Mouse (Mus musculus) megakaryocyte-erythroid progenitor cell, adult 5-6 weeks (primary cell): ENCODE results near the gene Nup98. TPM values are rescaled to one million over a fixed set of nuclear protein-coding genes. Genes with fewer than 3 reads are reported as not detected.

ENCODE experiments used
- ATAC-seq: replicated peaks from 2 replicates; pipeline ENCODE4 v1.8.0; 2016; ENCODE audit warnings: mild to moderate bottlenecking, inconsistent platforms; ENCODE audit not compliant: severe bottlenecking, poor library complexity, low FRiP score, low TSS enrichment
- total RNA-seq, 2 experiments: library from RNA; stranded (forward) in 1 of 2; stranded (reverse) in 1 of 2; fragments of 200-1000, 215-1000 nt in 1 of 2; fragments of >200 nt in 1 of 2; fragmentation: Nextera tagmentation in 1 of 2; gene quantifications; 2 replicates each; pipeline ENCODE4 v1.2.3; 2014 to 2017

The Nup98 gene
- total RNA-seq, 2 experiments from 2014 or later: 59.9 to 73.6 TPM

GRCm38 (mm10) chr7:102084041-102084696 is 125.8 kb downstream of the Nup98 start:
- ATAC-seq: no peak

- ATAC-seq: no peak
Measured at GRCm38 (mm10) chr7:102082816-102083215, 127.2 kb downstream of the Nup98 start, which contains the start of gene Trpc2. TSS of gene Trpc2 (plus strand) at chr7:102083116.

DNA sequence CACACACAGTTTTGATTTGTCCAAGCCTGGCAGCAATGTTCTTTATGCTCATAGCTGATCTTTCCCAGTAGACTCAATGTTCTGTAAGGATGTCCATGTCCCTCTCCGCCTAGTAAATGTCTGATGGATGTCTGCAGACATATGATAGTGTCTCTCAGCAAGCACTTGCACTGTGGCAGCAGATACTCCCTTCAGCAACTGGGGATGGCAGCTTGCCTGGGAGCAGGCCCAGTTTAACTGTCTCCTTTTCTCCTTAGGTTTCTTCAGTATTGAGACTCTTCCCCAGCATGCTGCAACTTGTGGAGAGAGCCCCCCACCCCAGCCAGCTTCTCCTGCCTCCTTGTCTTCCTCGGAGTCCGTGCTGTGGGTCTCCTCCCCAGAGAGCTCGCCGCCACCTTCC is 128.2 kb downstream of the Nup98 start:
- no peak for ATAC-seq

GRCm38 (mm10) chr7:102080311-102080710 is 129.7 kb downstream of the Nup98 start:
- no peak for ATAC-seq

- no peak for ATAC-seq
Measured at GRCm38 (mm10) chr7:102078517-102078916, 131.5 kb downstream of the Nup98 start.

- peak; percentile 82 for ATAC-seq
Measured at GRCm38 (mm10) chr7:102076714-102077296, 133.2 kb downstream of the Nup98 start.

Other genes with a start within 250 kb of the Nup98 start
- gene Il18bp, start 191.5 kb downstream of the Nup98 start, total RNA-seq (2014; fragmentation: Nextera tagmentation): 4.7 and 9.2 TPM in 2 replicates
- gene Il18bp, start 191.5 kb downstream of the Nup98 start, total RNA-seq (2017): 1.1 and 2.7 TPM in 2 replicates
- gene Rnf121, start 144.7 kb downstream of the Nup98 start, total RNA-seq (2014; fragmentation: Nextera tagmentation): 12.5 and 12.6 TPM in 2 replicates
- 11.2 and 19.6 TPM in 2 replicates for gene Rnf121, start 144.7 kb downstream of the Nup98 start, total RNA-seq (2017)
- gene Xndc1, start 144.7 kb downstream of the Nup98 start, total RNA-seq (2014; fragmentation: Nextera tagmentation): 54.5 and 57.5 TPM in 2 replicates
- gene Xndc1, start 144.7 kb downstream of the Nup98 start, total RNA-seq (2017): 28.7 and 40.8 TPM in 2 replicates
- 0.48 and 1.3 TPM in 2 replicates for gene Xntrpc, start 144.5 kb downstream of the Nup98 start, total RNA-seq (2014; fragmentation: Nextera tagmentation)
- 0.08 TPM in 1 of 2 replicates, not detected in the other for gene Xntrpc, start 144.5 kb downstream of the Nup98 start, total RNA-seq (2017)
- gene Trpc2, start 127.1 kb downstream of the Nup98 start, total RNA-seq (2014; fragmentation: Nextera tagmentation): not detected in 2 replicates
- gene Trpc2, start 127.1 kb downstream of the Nup98 start, total RNA-seq (2017): 0.80 and 1.0 TPM in 2 replicates
- not detected in 2 replicates for gene Art1, start 108.4 kb downstream of the Nup98 start, total RNA-seq (2014; fragmentation: Nextera tagmentation)
- not detected in 2 replicates for gene Art1, start 108.4 kb downstream of the Nup98 start, total RNA-seq (2017)
- gene Art5, start 100.7 kb downstream of the Nup98 start, total RNA-seq (2014; fragmentation: Nextera tagmentation): 2.2 TPM in 1 of 2 replicates, not detected in the other
- not detected in 2 replicates for gene Art5, start 100.7 kb downstream of the Nup98 start, total RNA-seq (2017)
- not detected in 2 replicates for gene Chrna10, start 93.3 kb downstream of the Nup98 start, total RNA-seq (2014; fragmentation: Nextera tagmentation)
- gene Chrna10, start 93.3 kb downstream of the Nup98 start, total RNA-seq (2017): not detected in 2 replicates
- 40.0 and 41.2 TPM in 2 replicates for gene Pgap2, start within 50 bp of the Nup98 start, total RNA-seq (2014; fragmentation: Nextera tagmentation)
- gene Pgap2, start within 50 bp of the Nup98 start, total RNA-seq (2017): 17.5 and 21.8 TPM in 2 replicates
- 145 and 157 TPM in 2 replicates for gene Rhog, start 45.9 kb upstream of the Nup98 start, total RNA-seq (2014; fragmentation: Nextera tagmentation)
- 20.5 and 38.6 TPM in 2 replicates for gene Rhog, start 45.9 kb upstream of the Nup98 start, total RNA-seq (2017)
- 23.4 and 37.7 TPM in 2 replicates for gene Stim1, start 57.6 kb upstream of the Nup98 start, total RNA-seq (2014; fragmentation: Nextera tagmentation)
- 18.4 and 19.4 TPM in 2 replicates for gene Stim1, start 57.6 kb upstream of the Nup98 start, total RNA-seq (2017)
- gene Rrm1, start 231.5 kb upstream of the Nup98 start, total RNA-seq (2014; fragmentation: Nextera tagmentation): 270 and 301 TPM in 2 replicates
- 1,022 TPM in 2 replicates for gene Rrm1, start 231.5 kb upstream of the Nup98 start, total RNA-seq (2017)